Mouse (Mus musculus) heart, embryonic 15.5 days (tissue): ENCODE measurements around the gene Eif4enif1. TPM values are rescaled to one million over a fixed set of nuclear protein-coding genes. Genes with fewer than 3 reads are reported as not detected.
"Not testable (repeated sequence)": the region's sequence is repeated elsewhere in the genome, so short reads cannot be mapped to it uniquely, and the experiment has no call there.

Experiments
- ATAC-seq: fragments of 200-750 bp; cut with Nextera tagmentation; replicated peaks from 2 replicates; pipeline ENCODE4 v1.8.0; 2017; ENCODE audit warnings: low read depth, moderate TSS enrichment; ENCODE audit not compliant: insufficient number of reproducible peaks, insufficient read depth, low FRiP score
- H3K27ac ChIP-seq: fragments of 300-500 bp; sonication (generic); 2 replicates; pipeline ENCODE4 v1.5.1; 2015; ENCODE audit warnings: mild to moderate bottlenecking, inconsistent platforms
- H3K27me3 ChIP-seq: fragments of 300-500 bp; sonication (generic); 2 replicates; pipeline ENCODE4 v1.6.1; 2015; ENCODE audit warnings: inconsistent platforms
- H3K36me3 ChIP-seq: fragments of 300-500 bp; sonication (generic); 2 replicates; pipeline ENCODE4 v1.6.1; 2015; ENCODE audit warnings: mild to moderate bottlenecking, inconsistent platforms
- H3K4me1 ChIP-seq: fragments of 300-500 bp; sonication (generic); replicated peaks from 2 replicates; pipeline ENCODE4 v1.6.1; 2015; ENCODE audit warnings: inconsistent platforms
- H3K4me2 ChIP-seq: fragments of 300-500 bp; sonication (generic); 2 replicates; pipeline ENCODE4 v1.6.1; 2015; ENCODE audit warnings: inconsistent platforms, mild to moderate bottlenecking, moderate library complexity
- H3K4me3 ChIP-seq: fragments of 300-500 bp; sonication (generic); 2 replicates; pipeline ENCODE4 v1.5.1; 2015; ENCODE audit warnings: mild to moderate bottlenecking, inconsistent platforms
- H3K9ac ChIP-seq: fragments of 300-500 bp; sonication (generic); 2 replicates; pipeline ENCODE4 v1.6.1; 2015; ENCODE audit warnings: mild to moderate bottlenecking, inconsistent platforms
- H3K9me3 ChIP-seq: fragments of 300-500 bp; sonication (generic); replicated peaks from 2 replicates; pipeline ENCODE4 v1.6.1; 2016; ENCODE audit warnings: inconsistent platforms
- WGBS: fragments of 180-500 bp; shearing (Covaris S2); methylation state at CpG from one replicate; pipeline ENCODE4 v1.1.7; 2015; ENCODE audit warnings: mixed read lengths; 5-methylcytosine and 5-hydroxymethylcytosine counted together
- polyA plus RNA-seq: library from polyadenylated mRNA; unstranded; fragments of >200 nt; fragmentation: Nextera tagmentation; extraction: Ambion mirVana; gene quantifications from 2 replicates; pipeline ENCODE4 v1.2.1, GENCODE M21; 2015

Gene Eif4enif1
- polyA plus RNA-seq, 1 experiment from 2014 or later, result 29.4 TPM

- not testable (repeated sequence) for H3K9me3 ChIP-seq, H3K4me1 ChIP-seq, H3K4me2 ChIP-seq, ATAC-seq, H3K4me3 ChIP-seq, H3K27ac ChIP-seq, H3K27me3 ChIP-seq, H3K9ac ChIP-seq, H3K36me3 ChIP-seq
- WGBS, result 62% methylated on average over 1 of the region's 1 CpGs
Measured at GRCm38 (mm10) chr11:3182707-3183106, 19.5 kb upstream of the Eif4enif1 start.

GRCm38 (mm10) chr11:3193363-3193762 lies 8.8 kb upstream of the Eif4enif1 start, which contains the start of gene Sfi1:
TSS of gene Sfi1 (minus strand) at chr11:3193463.
- no peak within 1 kb of the TSS for H3K27ac ChIP-seq
- 80% methylated on average over 25 of the region's 25 CpGs for WGBS
- no peaks in the 10 kb centered on the region for H3K27me3 ChIP-seq
- no peaks in the 10 kb centered on the region for H3K9me3 ChIP-seq
- no peak within 1 kb of the TSS for H3K9ac ChIP-seq
- H3K4me3 ChIP-seq, result no peak within 1 kb of the TSS
- no peaks in the 10 kb centered on the region for H3K4me1 ChIP-seq
- ATAC-seq, result no peak
- H3K4me2 ChIP-seq, result no peak within 1 kb of the TSS
- no peaks in the 10 kb centered on the region for H3K36me3 ChIP-seq

- 92% methylated on average over 6 of the region's 7 CpGs for WGBS
- not testable (repeated sequence) for H3K4me3 ChIP-seq, H3K9ac ChIP-seq, H3K27ac ChIP-seq, H3K9me3 ChIP-seq, H3K27me3 ChIP-seq, H3K4me1 ChIP-seq, H3K36me3 ChIP-seq, ATAC-seq, H3K4me2 ChIP-seq
Measured at GRCm38 (mm10) chr11:3200636-3201035, 1.6 kb upstream of the Eif4enif1 start.

GRCm38 (mm10) chr11:3201326-3202230 lies 614 bp upstream of the Eif4enif1 start:
- Histone ChIP-seq H3K9me3 (no peaks in the 10 kb centered on the region), H3K27ac (peak overlapping the region; percentile 43), H3K27me3 (no peaks in the 10 kb centered on the region), H3K4me3 (peak overlapping the region; percentile 48), H3K36me3 (peaks cover 8% of the 10 kb centered on the region; the same call in 1 of the 2 replicates), H3K4me1 (0 out of 2 replicates have a peak, but pooled peaks cover 3% of the 10 kb centered on the region), H3K4me2 (peak overlapping the region; percentile 22), H3K9ac (no peak overlapping the region; the same call in 1 of the 2 replicates)
- no peak for ATAC-seq
- 5% methylated on average over 16 of the region's 16 CpGs for WGBS

GRCm38 (mm10) chr11:3202781-3203441 lies 719 bp downstream of the Eif4enif1 start:
- Histone ChIP-seq H3K4me2 (peak overlapping the region; percentile 40), H3K27me3 (no peaks in the 10 kb centered on the region), H3K4me3 (peak overlapping the region; percentile 48), H3K36me3 (peaks cover 17% of the 10 kb centered on the region; the same call in 1 of the 2 replicates), H3K27ac (peak overlapping the region; percentile 48), H3K4me1 (0 out of 2 replicates have a peak, but pooled peaks cover 3% of the 10 kb centered on the region), H3K9ac (peak overlapping the region; percentile 52), H3K9me3 (no peaks in the 10 kb centered on the region)
- WGBS, result 0% methylated on average over 22 of the region's 57 CpGs
- ATAC-seq, result peak; percentile 23

GRCm38 (mm10) chr11:3203771-3204170 lies 1.6 kb downstream of the Eif4enif1 start:
- Histone ChIP-seq H3K27ac (no peak overlapping the region), H3K9ac (no peak overlapping the region), H3K36me3 (peaks cover 21% of the 10 kb centered on the region; the same call in 1 of the 2 replicates), H3K4me2 (peak overlapping the region; percentile 40), H3K4me3 (peak overlapping the region; percentile 48), H3K4me1 (0 out of 2 replicates have a peak, but pooled peaks cover 3% of the 10 kb centered on the region), H3K9me3 (no peaks in the 10 kb centered on the region), H3K27me3 (no peaks in the 10 kb centered on the region)
- WGBS, result 85% methylated on average over 2 of the region's 2 CpGs
- no peak for ATAC-seq

GRCm38 (mm10) chr11:3205207-3205606 lies 3.0 kb downstream of the Eif4enif1 start:
- no peak for ATAC-seq
- Histone ChIP-seq H3K4me2 (no peak overlapping the region), H3K27me3 (no peaks in the 10 kb centered on the region), H3K9me3 (no peaks in the 10 kb centered on the region), H3K27ac (no peak overlapping the region), H3K4me1 (0 out of 2 replicates have a peak, but pooled peaks cover 3% of the 10 kb centered on the region), H3K4me3 (no peak overlapping the region), H3K36me3 (peaks cover 33% of the 10 kb centered on the region), H3K9ac (no peak overlapping the region)
- WGBS, result 84% methylated on average over 3 of the region's 3 CpGs

GRCm38 (mm10) chr11:3206783-3207182 lies 4.6 kb downstream of the Eif4enif1 start:
- Histone ChIP-seq H3K9ac (no peak overlapping the region), H3K4me2 (no peak overlapping the region), H3K4me1 (0 out of 2 replicates have a peak, but pooled peaks cover 3% of the 10 kb centered on the region), H3K4me3 (no peak overlapping the region), H3K27ac (no peak overlapping the region), H3K27me3 (no peaks in the 10 kb centered on the region), H3K9me3 (no peaks in the 10 kb centered on the region), H3K36me3 (peaks cover 40% of the 10 kb centered on the region)
- ATAC-seq, result no peak
- 94% methylated on average over 3 of the region's 3 CpGs for WGBS

GRCm38 (mm10) chr11:3212526-3212925 lies 10.3 kb downstream of the Eif4enif1 start:
- Histone ChIP-seq H3K36me3 (peaks cover 66% of the 10 kb centered on the region), H3K9ac (no peak overlapping the region), H3K27ac (no peak overlapping the region), H3K4me3 (no peak overlapping the region), H3K27me3 (no peaks in the 10 kb centered on the region), H3K9me3 (no peaks in the 10 kb centered on the region), H3K4me2 (no peak overlapping the region), H3K4me1 (no peaks in the 10 kb centered on the region)
- ATAC-seq, result no peak
- 69% methylated on average over 1 of the region's 1 CpGs for WGBS

- H3K36me3 ChIP-seq, result peaks cover 75% of the 10 kb centered on the region
- H3K4me1 ChIP-seq, result no peaks in the 10 kb centered on the region
- no peaks in the 10 kb centered on the region for H3K9me3 ChIP-seq
- H3K27ac ChIP-seq, result no peak overlapping the region
- no peaks in the 10 kb centered on the region for H3K27me3 ChIP-seq
- H3K9ac ChIP-seq, result no peak overlapping the region
- H3K4me2 ChIP-seq, result no peak overlapping the region
- no peak for ATAC-seq
- no peak overlapping the region for H3K4me3 ChIP-seq
- WGBS, result 73% methylated on average over 5 of the region's 5 CpGs
Measured at GRCm38 (mm10) chr11:3223105-3223504, 20.9 kb downstream of the Eif4enif1 start.

GRCm38 (mm10) chr11:3227113-3227512 lies 24.9 kb downstream of the Eif4enif1 start:
- Histone ChIP-seq H3K9me3 (no peaks in the 10 kb centered on the region), H3K4me2 (no peak overlapping the region), H3K4me1 (no peaks in the 10 kb centered on the region), H3K27ac (no peak overlapping the region), H3K9ac (no peak overlapping the region), H3K27me3 (no peaks in the 10 kb centered on the region), H3K36me3 (peaks cover 82% of the 10 kb centered on the region), H3K4me3 (no peak overlapping the region)
- WGBS, result 87% methylated on average over 3 of the region's 3 CpGs
- ATAC-seq, result no peak
